16 mouse cellular contexts compared by ENCODE assay signal in the genomic region with DNA sequence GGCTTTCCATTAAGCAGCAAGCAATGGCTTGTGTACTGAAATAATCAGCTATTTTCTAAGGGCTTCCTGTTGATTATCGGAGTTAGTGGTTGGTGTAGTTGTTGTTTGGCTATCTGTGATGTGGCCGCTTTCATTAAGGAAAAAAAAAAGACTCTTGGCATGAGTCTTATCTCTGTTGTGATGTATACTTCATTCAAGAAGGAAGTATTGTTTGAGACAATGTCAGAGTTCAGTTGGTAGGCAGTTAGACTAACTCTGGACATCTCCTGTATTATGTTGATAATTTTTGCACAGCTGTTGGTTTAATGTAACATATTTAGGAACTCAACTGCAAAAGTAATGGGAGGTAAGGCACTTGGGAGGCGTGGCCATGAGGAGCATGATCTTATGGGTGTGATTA.
"Had no signal": no experiment of that assay in that cellular context is flagged by ENCODE, and none has a peak within 500 bp of the region (broad histone marks: within the 10 kb centered on the region; RNA-seq: fewer than 3 reads in every experiment).

No protein-coding gene starts in this region.

- DNase-seq: retina, postnatal 1 day; right cerebral cortex, adult 18-20 months; right cerebral cortex, postnatal 14 days; right cerebral cortex, postnatal 25 days; right cerebral cortex, postnatal 4 days; spleen, adult 18-20 months; thymus, adult 18-20 months; thymus, adult 2 months; thymus, postnatal 14 days; thymus, postnatal 25 days; thymus, postnatal 36 days; thymus, postnatal 4 days had no signal

- H3K9me3 ChIP-seq: neural tube, embryonic 13.5 days; neural tube, embryonic 15.5 days; stomach, embryonic 15.5 days had no signal

- H3K4me2 ChIP-seq: neural tube, embryonic 13.5 days; neural tube, embryonic 15.5 days; stomach, embryonic 15.5 days had no signal

- H3K9ac ChIP-seq: neural tube, embryonic 13.5 days; neural tube, embryonic 15.5 days; stomach, embryonic 15.5 days had no signal

- H3K36me3 ChIP-seq: neural tube, embryonic 13.5 days; neural tube, embryonic 15.5 days; stomach, embryonic 15.5 days had no signal

- H3K4me3 ChIP-seq: neural tube, embryonic 13.5 days; neural tube, embryonic 15.5 days; stomach, embryonic 15.5 days had no signal

- H3K27ac ChIP-seq: neural tube, embryonic 13.5 days; neural tube, embryonic 15.5 days; stomach, embryonic 15.5 days; stomach, postnatal 0 days had no signal
